7 mouse cellular contexts compared by ENCODE assay signal in the genomic region with DNA sequence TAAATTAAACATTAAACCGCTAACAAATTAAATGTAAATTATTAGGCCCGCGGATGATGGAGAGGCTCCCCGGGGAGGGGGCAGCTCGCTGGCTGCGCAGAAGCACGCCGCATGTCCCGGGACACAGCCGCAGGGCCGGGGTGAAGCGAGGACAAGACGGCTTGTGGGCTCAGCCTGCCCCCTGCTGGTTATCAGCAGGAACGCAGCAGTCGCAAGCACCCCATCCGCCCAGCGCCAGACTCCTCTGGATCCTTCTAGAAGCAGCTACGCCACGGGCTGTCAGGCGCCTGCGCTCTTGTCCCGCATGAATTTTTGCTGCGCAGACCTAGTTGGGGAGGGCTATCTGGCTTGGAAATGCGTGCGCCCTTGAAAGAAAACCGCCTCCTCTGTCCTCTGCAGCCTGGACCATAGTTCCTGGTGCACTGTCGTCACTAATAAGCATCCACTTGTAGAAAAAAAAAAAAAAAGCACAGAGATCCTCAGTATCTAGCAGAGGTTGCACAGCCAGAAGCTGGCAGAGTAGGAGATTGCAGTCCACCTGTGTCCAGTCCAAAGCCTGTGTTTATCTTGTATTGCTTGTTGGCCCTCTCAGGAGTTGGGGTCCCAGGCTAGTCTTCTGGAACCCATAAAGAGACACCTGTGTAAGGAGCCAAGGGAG.
DNase-seq lines count a peak whose midpoint lies in the region; ATAC-seq lines count a peak whose summit lies in the region.

No protein-coding gene starts in this region.

- peak overlapping the region; percentile 49 for H3K4me2 ChIP-seq in intestine, embryonic 15.5 days (replicated peaks)
- no peak overlapping the region for H3K4me2 ChIP-seq in midbrain, embryonic 11.5 days

- ATAC-seq in intestine, embryonic 15.5 days, result peak; percentile 90
- peak; percentile 75 for ATAC-seq in midbrain, embryonic 11.5 days (ENCODE audit: low FRiP score)

- H3K27ac ChIP-seq in intestine, embryonic 15.5 days, result no peak overlapping the region
- no peak overlapping the region for H3K27ac ChIP-seq in midbrain, embryonic 11.5 days (ENCODE audit: low read depth, low read length)

- H3K9ac ChIP-seq in intestine, embryonic 15.5 days, result no peak overlapping the region
- H3K9ac ChIP-seq in midbrain, embryonic 11.5 days (ENCODE audit: low read length), result no peak overlapping the region

- WGBS in intestine, embryonic 15.5 days, result 2% methylated on average over 27 of the region's 27 CpGs
- WGBS in midbrain, embryonic 11.5 days, result 3% methylated on average over 27 of the region's 27 CpGs

- no peaks in the 10 kb centered on the region for H3K4me1 ChIP-seq in intestine, embryonic 15.5 days (replicated peaks)
- H3K4me1 ChIP-seq in midbrain, embryonic 11.5 days (ENCODE audit: control insufficient read depth, insufficient read depth, low read length), result peaks cover 20% of the 10 kb centered on the region

- no peaks in the 10 kb centered on the region for H3K36me3 ChIP-seq in intestine, embryonic 15.5 days
- H3K36me3 ChIP-seq in midbrain, embryonic 11.5 days (ENCODE audit: control insufficient read depth, insufficient read depth, low read length), result no peaks in the 10 kb centered on the region

- H3K9me3 ChIP-seq in intestine, embryonic 15.5 days, result no peaks in the 10 kb centered on the region
- H3K9me3 ChIP-seq in midbrain, embryonic 11.5 days (ENCODE audit: control insufficient read depth, low read length), result no peaks in the 10 kb centered on the region

- intact Hi-C loops in gastrocnemius, postnatal 36 days (cut with DNase I), result loop anchor here (2.0 kb wide), 1 partner anchor 935 kb away; no protein-coding TSS in a partner anchor
- intact Hi-C loops in left cerebral cortex, postnatal 14 days (cut with DNase I), result no loop called here

- DNase-seq in adrenal gland, adult 18-20 months (ENCODE audit: low spot score in 2 of 2), result peak; percentile 88 to 91
- peak; percentile 92 for DNase-seq in embryo, embryonic 11 days
- peak; percentile 82 to 85 for DNase-seq in gastrocnemius, postnatal 36 days
- DNase-seq in left cerebral cortex, postnatal 14 days (ENCODE audit: low spot score in 2 of 2), result peak; percentile 88 to 93
- peak; percentile 97 for DNase-seq in midbrain, embryonic 11.5 days (ENCODE audit: low spot score, missing footprints)
- DNase-seq in skeletal muscle tissue, adult 2 months (ENCODE audit: low read depth, low spot score), result peak; percentile 85

- no peak overlapping the region for H3K4me3 ChIP-seq in intestine, embryonic 15.5 days (replicated peaks)
- no peak overlapping the region for H3K4me3 ChIP-seq in midbrain, embryonic 11.5 days (ENCODE audit: low read depth, low read length)

- H3K27me3 ChIP-seq in intestine, embryonic 15.5 days (replicated peaks), result peaks cover 12% of the 10 kb centered on the region
- H3K27me3 ChIP-seq in midbrain, embryonic 11.5 days (ENCODE audit: control insufficient read depth, insufficient read depth, low read length), result peaks cover 15% of the 10 kb centered on the region
